Mouse (Mus musculus) G1E (cell line): ENCODE measurements around the gene Hus1b. TPM values are rescaled to one million over a fixed set of nuclear protein-coding genes. Genes with fewer than 3 reads are reported as not detected.

ENCODE experiments used
- ATAC-seq: 2 replicates; pipeline ENCODE4 v1.8.0; 2016; ENCODE audit warnings: mild to moderate bottlenecking; ENCODE audit not compliant: insufficient number of reproducible peaks, poor library complexity, low FRiP score, severe bottlenecking; ENCODE audit errors: extremely low read depth
- DNase-seq: peaks from one replicate; pipeline ENCODE4 v3.0.0; 2012; ENCODE audit warnings: low spot score
- H3K27me3 ChIP-seq: 2 replicates; pipeline ENCODE4 v1.6.1; 2012; ENCODE audit warnings: mild to moderate bottlenecking, low read length, inconsistent platforms; ENCODE audit not compliant: insufficient read depth
- H3K36me3 ChIP-seq: replicated peaks from 2 replicates; pipeline ENCODE3; 2012; ENCODE audit warnings: mild to moderate bottlenecking, inconsistent platforms
- H3K4me1 ChIP-seq: 2 replicates; pipeline ENCODE4 v1.6.1; 2012; ENCODE audit warnings: low read depth, low read length, inconsistent platforms, mixed read lengths; ENCODE audit not compliant: insufficient read depth
- H3K4me3 ChIP-seq: 2 replicates; pipeline ENCODE4 v1.5.1; 2012; ENCODE audit warnings: low read depth, mild to moderate bottlenecking, inconsistent platforms, low read length, moderate library complexity, mixed read lengths
- H3K9me3 ChIP-seq: replicated peaks from 2 replicates; pipeline ENCODE4 v1.6.1; 2012; ENCODE audit warnings: inconsistent platforms
- CTCF ChIP-seq: IDR thresholded peaks from 2 replicates; pipeline ENCODE4 v1.5.1; 2012; ENCODE audit warnings: low read depth, low read length, inconsistent platforms, mixed read lengths
- GATA1 ChIP-seq: IDR thresholded peaks from 2 replicates; pipeline ENCODE4 v1.6.1; 2012; ENCODE audit warnings: borderline replicate concordance, low read length, inconsistent platforms, mixed read lengths
- GATA2 ChIP-seq: IDR thresholded peaks from 2 replicates; pipeline ENCODE4 v1.6.1; 2012; ENCODE audit warnings: low read depth, low read length, inconsistent platforms, borderline replicate concordance
- POLR2AphosphoS5 ChIP-seq: IDR thresholded peaks from 2 replicates; pipeline ENCODE4 v1.6.1; 2012; ENCODE audit warnings: low read depth, low read length, inconsistent platforms; ENCODE audit not compliant: insufficient replicate concordance
- TAL1 ChIP-seq: conservative IDR thresholded peaks from 2 replicates; pipeline ENCODE4 v1.6.1; 2012; ENCODE audit warnings: low read depth, low read length, inconsistent platforms, mixed read lengths
- polyA plus RNA-seq: library from polyadenylated mRNA; stranded (reverse); fragments of >175 nt; gene quantifications from 2 replicates; pipeline ENCODE4 v1.2.3, GENCODE M21; 2012
- total RNA-seq, 2 experiments: library from RNA; stranded (forward) in 1 of 2; stranded (reverse) in 1 of 2; fragments of 200-1000 nt in 1 of 2; fragments of >200 nt in 1 of 2; fragmentation: Nextera tagmentation in 1 of 2; gene quantifications; 2 replicates each; pipeline ENCODE4 v1.2.3; 2014 to 2017

Hus1b gene
- total and polyA plus RNA-seq, 3 experiments, result 0.87 TPM; not detected in 2

- Histone ChIP-seq H3K4me1 (peaks cover 19% of the 10 kb centered on the region), H3K36me3 (peaks cover 59% of the 10 kb centered on the region), H3K9me3 (no peaks in the 10 kb centered on the region), H3K27me3 (no peaks in the 10 kb centered on the region), H3K4me3 (no peak overlapping the region)
- TF ChIP-seq POLR2AphosphoS5 (no peak), GATA1 (no peak), TAL1 (no peak), CTCF (no peak), GATA2 (no peak)
- DNase-seq (peak; percentile 12), ATAC-seq (no peak)
Observed at GRCm38 (mm10) chr13:30931613-30932012, 15.9 kb downstream of the Hus1b start.

- no peak for TF ChIP-seq TAL1
- TF ChIP-seq GATA1, result no peak
- no peak for TF ChIP-seq CTCF
- no peak for TF ChIP-seq GATA2
- no peak for TF ChIP-seq POLR2AphosphoS5
- no peak for DNase-seq
- H3K9me3 ChIP-seq, result no peaks in the 10 kb centered on the region
- H3K36me3 ChIP-seq, result peaks cover 66% of the 10 kb centered on the region
- H3K4me3 ChIP-seq, result no peak overlapping the region
- no peak for ATAC-seq
- no peaks in the 10 kb centered on the region for H3K27me3 ChIP-seq
- H3K4me1 ChIP-seq, result peaks cover 19% of the 10 kb centered on the region
Observed at GRCm38 (mm10) chr13:30929119-30929518, 18.4 kb downstream of the Hus1b start.

- peaks cover 57% of the 10 kb centered on the region for H3K36me3 ChIP-seq
- H3K4me1 ChIP-seq, result peaks cover under 1% of the 10 kb centered on the region; the same call in 1 of the 2 replicates
- no peak for TF ChIP-seq CTCF
- TF ChIP-seq GATA1, result no peak
- H3K9me3 ChIP-seq, result no peaks in the 10 kb centered on the region
- ATAC-seq (no peak), DNase-seq (no peak)
- no peaks in the 10 kb centered on the region for H3K27me3 ChIP-seq
- H3K4me3 ChIP-seq, result no peak overlapping the region
Observed at GRCm38 (mm10) chr13:30924269-30924668, 23.3 kb downstream of the Hus1b start.

- Histone ChIP-seq H3K36me3 (peaks cover 40% of the 10 kb centered on the region), H3K4me3 (no peak overlapping the region), H3K27me3 (no peaks in the 10 kb centered on the region), H3K4me1 (no peaks in the 10 kb centered on the region), H3K9me3 (no peaks in the 10 kb centered on the region)
- ATAC-seq, result no peak
- TF ChIP-seq GATA2 (no peak), POLR2AphosphoS5 (no peak), TAL1 (no peak), GATA1 (no peak), CTCF (no peak)
- no peak for DNase-seq
Observed at GRCm38 (mm10) chr13:30921914-30922313, 25.6 kb downstream of the Hus1b start.

- H3K36me3 ChIP-seq, result peaks cover 44% of the 10 kb centered on the region
- no peaks in the 10 kb centered on the region for H3K27me3 ChIP-seq
- H3K4me3 ChIP-seq, result no peak overlapping the region
- no peaks in the 10 kb centered on the region for H3K4me1 ChIP-seq
- DNase-seq, result no peak
- H3K9me3 ChIP-seq, result no peaks in the 10 kb centered on the region
- ATAC-seq, result no peak
- TF ChIP-seq GATA1 (no peak), CTCF (no peak), GATA2 (no peak), TAL1 (no peak), POLR2AphosphoS5 (no peak)
Observed at GRCm38 (mm10) chr13:30913757-30914156, 33.8 kb downstream of the Hus1b start.

- no peak overlapping the region for H3K4me3 ChIP-seq
- H3K9me3 ChIP-seq, result no peaks in the 10 kb centered on the region
- ATAC-seq (no peak), DNase-seq (no peak)
- TF ChIP-seq POLR2AphosphoS5 (no peak), GATA2 (no peak), TAL1 (no peak), GATA1 (no peak), CTCF (no peak)
- H3K4me1 ChIP-seq, result no peaks in the 10 kb centered on the region
- peaks cover 49% of the 10 kb centered on the region for H3K36me3 ChIP-seq
- H3K27me3 ChIP-seq, result no peaks in the 10 kb centered on the region
Observed at GRCm38 (mm10) chr13:30913028-30913427, 34.5 kb downstream of the Hus1b start.

- TF ChIP-seq CTCF (no peak), GATA2 (no peak), GATA1 (no peak), TAL1 (no peak), POLR2AphosphoS5 (no peak)
- no peaks in the 10 kb centered on the region for H3K9me3 ChIP-seq
- H3K4me3 ChIP-seq, result no peak overlapping the region
- H3K36me3 ChIP-seq, result peaks cover 49% of the 10 kb centered on the region
- H3K4me1 ChIP-seq, result no peaks in the 10 kb centered on the region
- ATAC-seq (no peak), DNase-seq (no peak)
- no peaks in the 10 kb centered on the region for H3K27me3 ChIP-seq
Observed at GRCm38 (mm10) chr13:30911931-30912625, 35.5 kb downstream of the Hus1b start.
